Mouse (Mus musculus) embryonic facial prominence, embryonic 11.5 days (tissue): ENCODE measurements around the gene Sec22c. TPM values are rescaled to one million over a fixed set of nuclear protein-coding genes. Genes with fewer than 3 reads are reported as not detected.

Experiments
- ATAC-seq: fragments of 200-750 bp; cut with Nextera tagmentation; replicated peaks from 2 replicates; pipeline ENCODE4 v1.8.0; 2017; ENCODE audit warnings: low read depth; ENCODE audit not compliant: insufficient number of reproducible peaks, low FRiP score, low TSS enrichment
- DNase-seq: peaks from one replicate; pipeline ENCODE4 v3.0.0-alpha.2; 2015; ENCODE audit warnings: low spot score
- H3K27ac ChIP-seq: fragments of 300-500 bp; sonication (generic); replicated peaks from 2 replicates; pipeline ENCODE4 v1.5.1; 2014; ENCODE audit warnings: mild to moderate bottlenecking, low read depth, low read length, control low read depth
- H3K27me3 ChIP-seq: fragments of 300-500 bp; sonication (generic); 2 replicates; pipeline ENCODE4 v1.6.1; 2014; ENCODE audit warnings: mild to moderate bottlenecking, low read length, moderate library complexity, mixed read lengths; ENCODE audit not compliant: control insufficient read depth, insufficient read depth
- H3K36me3 ChIP-seq: fragments of 300-500 bp; sonication (generic); replicated peaks from 2 replicates; pipeline ENCODE4 v1.6.1; 2014; ENCODE audit warnings: low read depth, mild to moderate bottlenecking, low read length, moderate library complexity, mixed read lengths; ENCODE audit not compliant: control insufficient read depth, insufficient read depth
- H3K4me1 ChIP-seq: fragments of 300-500 bp; sonication (generic); 2 replicates; pipeline ENCODE4 v1.6.1; 2014; ENCODE audit warnings: low read length, mixed read lengths; ENCODE audit not compliant: control insufficient read depth, insufficient read depth
- H3K4me2 ChIP-seq: fragments of 300-500 bp; sonication (generic); 2 replicates; pipeline ENCODE4 v1.6.1; 2014; ENCODE audit warnings: low read depth, mild to moderate bottlenecking, control low read depth, low read length, moderate library complexity
- H3K4me3 ChIP-seq: fragments of 300-500 bp; sonication (generic); 2 replicates; pipeline ENCODE4 v1.5.1; 2014; ENCODE audit warnings: low read depth, low read length, control low read depth
- H3K9ac ChIP-seq: fragments of 300-500 bp; sonication (generic); replicated peaks from 2 replicates; pipeline ENCODE4 v1.6.1; 2014; ENCODE audit warnings: mild to moderate bottlenecking, control low read depth, low read length
- H3K9me3 ChIP-seq: fragments of 300-500 bp; sonication (generic); replicated peaks from 2 replicates; pipeline ENCODE4 v1.6.1; 2016; ENCODE audit warnings: mild to moderate bottlenecking, low read length, inconsistent platforms, mixed read lengths; ENCODE audit not compliant: control insufficient read depth
- WGBS: fragments of 180-500 bp; shearing (Covaris S2); extraction: QIAGEN DNeasy Blood & Tissue Kit; methylation state at CpG from one replicate; pipeline ENCODE4 v1.1.7; 2014; 5-methylcytosine and 5-hydroxymethylcytosine counted together
- polyA plus RNA-seq: library from polyadenylated mRNA; unstranded; fragments of >200 nt; fragmentation: Nextera tagmentation; extraction: Ambion mirVana; gene quantifications from 2 replicates; pipeline ENCODE4 v1.2.1, GENCODE M21; 2014

Sec22c gene
- polyA plus RNA-seq, 1 experiment from 2014 or later, result 11.6 TPM

GRCm38 (mm10) chr9:121641235-121641915, 63.9 kb downstream of the Sec22c start:
- 10% methylated on average over 27 of the region's 27 CpGs for WGBS
- Histone ChIP-seq H3K9me3 (no peaks in the 10 kb centered on the region), H3K9ac (no peak overlapping the region; the same call in 1 of the 2 replicates), H3K4me2 (peak overlapping the region; percentile 95), H3K36me3 (no peaks in the 10 kb centered on the region), H3K4me3 (peak overlapping the region; percentile 49), H3K27me3 (peaks cover 33% of the 10 kb centered on the region), H3K4me1 (no peaks in the 10 kb centered on the region; the same call in none of the 2 replicates), H3K27ac (no peak overlapping the region)
- DNase-seq (peak; percentile 29), ATAC-seq (no peak)

- H3K4me3 ChIP-seq, result no peak overlapping the region
- H3K9me3 ChIP-seq, result no peaks in the 10 kb centered on the region
- H3K4me2 ChIP-seq, result no peak overlapping the region
- H3K36me3 ChIP-seq, result no peaks in the 10 kb centered on the region
- no peak overlapping the region for H3K9ac ChIP-seq
- H3K4me1 ChIP-seq, result no peaks in the 10 kb centered on the region; the same call in none of the 2 replicates
- H3K27ac ChIP-seq, result no peak overlapping the region
- H3K27me3 ChIP-seq, result peaks cover 33% of the 10 kb centered on the region
- DNase-seq (no peak), ATAC-seq (no peak)
- 48% methylated on average over 16 of the region's 16 CpGs for WGBS
Measured at GRCm38 (mm10) chr9:121639790-121640189, 65.5 kb downstream of the Sec22c start.

GRCm38 (mm10) chr9:121635835-121636576, 69.3 kb downstream of the Sec22c start:
- Histone ChIP-seq H3K9me3 (no peaks in the 10 kb centered on the region), H3K36me3 (no peaks in the 10 kb centered on the region), H3K4me1 (no peaks in the 10 kb centered on the region; the same call in 1 of the 2 replicates), H3K4me3 (no peak overlapping the region), H3K4me2 (no peak overlapping the region), H3K9ac (no peak overlapping the region), H3K27ac (no peak overlapping the region), H3K27me3 (peaks cover 5% of the 10 kb centered on the region)
- DNase-seq (no peak), ATAC-seq (no peak)
- WGBS, result 58% methylated on average over 7 of the region's 7 CpGs

GRCm38 (mm10) chr9:121633306-121633705, 72.0 kb downstream of the Sec22c start:
- no peaks in the 10 kb centered on the region for H3K4me1 ChIP-seq
- 84% methylated on average over 6 of the region's 6 CpGs for WGBS
- no peaks in the 10 kb centered on the region for H3K36me3 ChIP-seq
- ATAC-seq (no peak), DNase-seq (no peak)
- H3K4me2 ChIP-seq, result no peak overlapping the region
- no peak overlapping the region for H3K4me3 ChIP-seq
- H3K27me3 ChIP-seq, result no peaks in the 10 kb centered on the region
- H3K27ac ChIP-seq, result no peak overlapping the region
- no peaks in the 10 kb centered on the region for H3K9me3 ChIP-seq
- no peak overlapping the region for H3K9ac ChIP-seq

- no peak for DNase-seq
Measured at GRCm38 (mm10) chr9:121632891-121633290, 72.4 kb downstream of the Sec22c start.

GRCm38 (mm10) chr9:121631946-121632345, 73.3 kb downstream of the Sec22c start:
- WGBS, result 66% methylated on average over 4 of the region's 4 CpGs
- ATAC-seq, result no peak
- H3K27me3 ChIP-seq, result no peaks in the 10 kb centered on the region

More at GRCm38 (mm10) chr9:121632891-121633290, 72.4 kb downstream of the Sec22c start:
- H3K36me3 ChIP-seq, result no peaks in the 10 kb centered on the region
- H3K4me2 ChIP-seq, result no peak overlapping the region
- H3K4me1 ChIP-seq, result no peaks in the 10 kb centered on the region
- H3K27me3 ChIP-seq, result no peaks in the 10 kb centered on the region
- no peak for ATAC-seq
- H3K4me3 ChIP-seq, result no peak overlapping the region
- H3K27ac ChIP-seq, result no peak overlapping the region
- no peaks in the 10 kb centered on the region for H3K9me3 ChIP-seq
- 88% methylated on average over 10 of the region's 10 CpGs for WGBS
- no peak overlapping the region for H3K9ac ChIP-seq

GRCm38 (mm10) chr9:121630627-121631026, 74.7 kb downstream of the Sec22c start:
- H3K4me3 ChIP-seq, result no peak overlapping the region
- no peak overlapping the region for H3K27ac ChIP-seq
- no peak for ATAC-seq
- no peaks in the 10 kb centered on the region for H3K27me3 ChIP-seq
- H3K4me2 ChIP-seq, result no peak overlapping the region
- H3K9ac ChIP-seq, result no peak overlapping the region
- no peaks in the 10 kb centered on the region for H3K9me3 ChIP-seq
- no peak for DNase-seq
- WGBS, result 84% methylated on average over 1 of the region's 1 CpGs
- H3K36me3 ChIP-seq, result no peaks in the 10 kb centered on the region
- H3K4me1 ChIP-seq, result no peaks in the 10 kb centered on the region

More at GRCm38 (mm10) chr9:121631946-121632345, 73.3 kb downstream of the Sec22c start:
- Histone ChIP-seq H3K4me3 (no peak overlapping the region), H3K4me1 (no peaks in the 10 kb centered on the region), H3K4me2 (no peak overlapping the region), H3K9ac (no peak overlapping the region), H3K36me3 (no peaks in the 10 kb centered on the region), H3K27ac (no peak overlapping the region), H3K9me3 (no peaks in the 10 kb centered on the region)
- DNase-seq, result no peak
